Mouse (Mus musculus) midbrain, postnatal 0 days (tissue): ENCODE data around the gene Aox2. TPM values are rescaled to one million over a fixed set of nuclear protein-coding genes. Genes with fewer than 3 reads are reported as not detected.

ENCODE experiments used
- ATAC-seq: fragments of 200-750 bp; cut with Nextera tagmentation; 2 replicates; pipeline ENCODE4 v1.8.0; 2017; ENCODE audit warnings: moderate number of reproducible peaks, mild to moderate bottlenecking, moderate TSS enrichment, moderate library complexity; ENCODE audit not compliant: low FRiP score
- DNase-seq: peaks from one replicate; pipeline ENCODE4 v3.0.0-alpha.2; 2015; ENCODE audit warnings: low spot score
- H3K27ac ChIP-seq: fragments of 300-500 bp; sonication (generic); 2 replicates; pipeline ENCODE4 v1.5.1; 2014; ENCODE audit warnings: low read depth, mild to moderate bottlenecking, low read length, mixed read lengths
- H3K27me3 ChIP-seq: fragments of 300-500 bp; sonication (generic); 2 replicates; pipeline ENCODE4 v1.6.1; 2014; ENCODE audit warnings: low read length, control low read depth, mixed read lengths; ENCODE audit not compliant: insufficient read depth
- H3K36me3 ChIP-seq: fragments of 300-500 bp; sonication (generic); 2 replicates; pipeline ENCODE4 v1.6.1; 2014; ENCODE audit warnings: low read length, control low read depth, mixed read lengths; ENCODE audit not compliant: insufficient read depth
- H3K4me1 ChIP-seq: fragments of 300-500 bp; sonication (generic); 2 replicates; pipeline ENCODE4 v1.6.1; 2014; ENCODE audit warnings: mild to moderate bottlenecking, control low read depth, antibody characterized with exemption, low read length, mixed read lengths; ENCODE audit not compliant: insufficient read depth
- H3K4me2 ChIP-seq: fragments of 300-500 bp; sonication (generic); 2 replicates; pipeline ENCODE4 v1.6.1; 2014; ENCODE audit warnings: low read depth, mild to moderate bottlenecking, low read length, mixed read lengths; ENCODE audit not compliant: poor library complexity, severe bottlenecking
- H3K4me3 ChIP-seq: fragments of 300-500 bp; sonication (generic); 2 replicates; pipeline ENCODE4 v1.5.1; 2014; ENCODE audit warnings: low read depth, mild to moderate bottlenecking, low read length, moderate library complexity
- H3K9ac ChIP-seq: fragments of 300-500 bp; sonication (generic); replicated peaks from 2 replicates; pipeline ENCODE4 v1.6.1; 2014; ENCODE audit warnings: mild to moderate bottlenecking, low read length, moderate library complexity, mixed read lengths; ENCODE audit not compliant: poor library complexity, severe bottlenecking
- H3K9me3 ChIP-seq: fragments of 300-500 bp; sonication (generic); 2 replicates; pipeline ENCODE4 v1.6.1; 2016; ENCODE audit warnings: low read length, control low read depth
- CTCF ChIP-seq: IDR thresholded peaks from 2 replicates; pipeline ENCODE4 v1.5.1; 2016; ENCODE audit warnings: antibody characterized with exemption, mild to moderate bottlenecking
- WGBS: fragments of 180-500 bp; shearing (Covaris S2); extraction: QIAGEN DNeasy Blood & Tissue Kit; methylation state at CpG from one replicate; pipeline ENCODE4 v1.1.7; 2014; 5-methylcytosine and 5-hydroxymethylcytosine counted together
- polyA plus RNA-seq: library from polyadenylated mRNA; unstranded; fragments of >200 nt; fragmentation: Nextera tagmentation; extraction: Ambion mirVana; gene quantifications from 2 replicates; pipeline ENCODE4 v1.2.1, GENCODE M21; 2015
- total RNA-seq: library from RNA; depleted of rRNA; stranded (reverse); fragments of >200 nt; gene quantifications from 2 replicates; pipeline ENCODE4 v1.2.3, GENCODE M21; 2014

Aox2 gene
- total and polyA plus RNA-seq, 2 experiments from 2014 or later = 0.16 TPM; not detected in 1

GRCm38 (mm10) chr1:58407321-58407720, 129.2 kb downstream of the Aox2 start:
- no peak overlapping the region for H3K9ac ChIP-seq
- no peaks in the 10 kb centered on the region for H3K4me1 ChIP-seq
- ATAC-seq (0 out of 2 replicates have a peak, but pooled peaks have one; percentile 6), DNase-seq (no peak)
- 97% methylated on average over 7 of the region's 7 CpGs for WGBS
- H3K4me2 ChIP-seq = no peak overlapping the region
- no peak overlapping the region for H3K4me3 ChIP-seq
- H3K36me3 ChIP-seq = peaks cover 37% of the 10 kb centered on the region
- H3K27ac ChIP-seq = no peak overlapping the region
- H3K9me3 ChIP-seq = no peaks in the 10 kb centered on the region
- TF ChIP-seq CTCF = no peak
- no peaks in the 10 kb centered on the region for H3K27me3 ChIP-seq

GRCm38 (mm10) chr1:58408141-58408540, 130.0 kb downstream of the Aox2 start:
- H3K27ac ChIP-seq = no peak overlapping the region
- WGBS = 85% methylated on average over 6 of the region's 6 CpGs
- TF ChIP-seq CTCF = no peak
- DNase-seq (no peak), ATAC-seq (no peak)
- no peaks in the 10 kb centered on the region for H3K27me3 ChIP-seq
- no peak overlapping the region for H3K4me2 ChIP-seq
- H3K4me1 ChIP-seq = no peaks in the 10 kb centered on the region
- no peak overlapping the region for H3K4me3 ChIP-seq
- no peak overlapping the region for H3K9ac ChIP-seq
- H3K9me3 ChIP-seq = no peaks in the 10 kb centered on the region
- H3K36me3 ChIP-seq = peaks cover 36% of the 10 kb centered on the region

GRCm38 (mm10) chr1:58409553-58410197, 131.5 kb downstream of the Aox2 start:
- H3K27me3 ChIP-seq = no peaks in the 10 kb centered on the region
- H3K9ac ChIP-seq = no peak overlapping the region
- no peak overlapping the region for H3K4me2 ChIP-seq
- TF ChIP-seq CTCF = no peak
- no peak overlapping the region for H3K27ac ChIP-seq
- H3K9me3 ChIP-seq = no peaks in the 10 kb centered on the region
- no peaks in the 10 kb centered on the region for H3K4me1 ChIP-seq
- DNase-seq = no peak
- ATAC-seq = no peak
- H3K4me3 ChIP-seq = no peak overlapping the region
- peaks cover 39% of the 10 kb centered on the region for H3K36me3 ChIP-seq
- 85% methylated on average over 5 of the region's 5 CpGs for WGBS

GRCm38 (mm10) chr1:58410198-58410588, 132.1 kb downstream of the Aox2 start:
- 84% methylated on average over 3 of the region's 3 CpGs for WGBS
- no peak for ATAC-seq

GRCm38 (mm10) chr1:58410776-58411175, 132.7 kb downstream of the Aox2 start:
- H3K27ac ChIP-seq = no peak overlapping the region
- no peak for ATAC-seq
- no peak for TF ChIP-seq CTCF
- H3K9me3 ChIP-seq = no peaks in the 10 kb centered on the region
- no peak overlapping the region for H3K9ac ChIP-seq
- WGBS = 88% methylated on average over 7 of the region's 7 CpGs
- H3K4me1 ChIP-seq = no peaks in the 10 kb centered on the region
- DNase-seq = no peak
- H3K4me2 ChIP-seq = no peak overlapping the region
- peaks cover 47% of the 10 kb centered on the region for H3K36me3 ChIP-seq
- H3K4me3 ChIP-seq = no peak overlapping the region
- no peaks in the 10 kb centered on the region for H3K27me3 ChIP-seq

More at GRCm38 (mm10) chr1:58410198-58410588, 132.1 kb downstream of the Aox2 start:
- no peaks in the 10 kb centered on the region for H3K4me1 ChIP-seq
- no peaks in the 10 kb centered on the region for H3K9me3 ChIP-seq
- no peaks in the 10 kb centered on the region for H3K27me3 ChIP-seq
- H3K4me3 ChIP-seq = no peak overlapping the region
- no peak for TF ChIP-seq CTCF
- H3K36me3 ChIP-seq = peaks cover 44% of the 10 kb centered on the region
- H3K27ac ChIP-seq = no peak overlapping the region
- no peak overlapping the region for H3K9ac ChIP-seq
- no peak overlapping the region for H3K4me2 ChIP-seq
- no peak for DNase-seq

- peak; percentile 44 for TF ChIP-seq CTCF
- H3K9ac ChIP-seq = no peak overlapping the region
Observed at GRCm38 (mm10) chr1:58415442-58415841, 137.3 kb downstream of the Aox2 start.

More at GRCm38 (mm10) chr1:58415442-58415841, 137.3 kb downstream of the Aox2 start:
- Histone ChIP-seq H3K4me1 (no peaks in the 10 kb centered on the region), H3K27ac (no peak overlapping the region), H3K4me3 (no peak overlapping the region), H3K9me3 (no peaks in the 10 kb centered on the region), H3K27me3 (no peaks in the 10 kb centered on the region), H3K4me2 (no peak overlapping the region), H3K36me3 (peaks cover 69% of the 10 kb centered on the region)
- ATAC-seq = no peak
- 28% methylated on average over 1 of the region's 1 CpGs for WGBS
- no peak for DNase-seq
